Comparison of ENCODE assay signal across 25 mouse cellular contexts in the genomic region with DNA sequence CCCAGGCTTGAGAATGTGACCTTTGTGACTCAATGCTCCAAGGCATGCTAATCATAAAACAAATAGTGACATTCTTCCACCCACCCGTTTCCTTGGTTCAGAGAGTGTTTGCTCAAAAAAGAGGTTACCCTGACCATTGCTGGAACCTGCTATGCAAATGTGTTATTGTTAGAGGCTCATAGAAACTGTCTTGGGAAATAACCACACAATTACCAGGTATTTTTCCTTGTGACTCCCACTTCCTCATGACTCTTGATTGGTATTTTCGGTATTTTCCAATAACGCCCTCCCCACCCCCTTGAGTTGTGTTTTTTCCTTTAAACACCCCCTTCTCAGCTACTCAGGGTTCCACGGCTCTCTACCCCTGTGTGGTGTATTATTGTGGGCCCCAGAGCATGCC. TPM values are rescaled to one million over a fixed set of nuclear protein-coding genes. Genes with fewer than 3 reads are reported as not detected.
DNase-seq lines count a peak whose midpoint lies in the region; ATAC-seq and TF ChIP-seq lines count a peak whose summit lies in the region.
"Had no signal": no experiment of that assay in that cellular context is flagged by ENCODE, and none has a peak within 500 bp of the region (broad histone marks: within the 10 kb centered on the region; RNA-seq: fewer than 3 reads in every experiment).

No protein-coding gene starts in this region.

- no peaks in the 10 kb centered on the region for H3K36me3 ChIP-seq in stomach, postnatal 0 days (ENCODE audit: control insufficient read depth, insufficient read depth, low read length)
- H3K36me3 ChIP-seq: embryonic facial prominence, embryonic 10.5 days; embryonic facial prominence, embryonic 12.5 days; forebrain, embryonic 15.5 days; G1E had no signal

- H3K4me2 ChIP-seq in stomach, postnatal 0 days (replicated peaks; ENCODE audit: low read depth): no peak overlapping the region
- H3K4me2 ChIP-seq: embryonic facial prominence, embryonic 12.5 days; forebrain, embryonic 13.5 days; forebrain, embryonic 15.5 days had no signal

- no peak overlapping the region for H3K27ac ChIP-seq in stomach, postnatal 0 days (replicated peaks)
- H3K27ac ChIP-seq: embryonic facial prominence, embryonic 10.5 days; embryonic facial prominence, embryonic 12.5 days; forebrain, embryonic 13.5 days; forebrain, embryonic 15.5 days had no signal

- DNase-seq in kidney, adult 9 months: peak; percentile 3
- no peak for DNase-seq in kidney, postnatal 36 days
- DNase-seq in stomach, postnatal 0 days (ENCODE audit: low spot score): no peak
- no peak for DNase-seq in layer of hippocampus, adult 18-20 months (ENCODE audit: low spot score in 2 of 2)
- DNase-seq: adrenal gland, adult 8-10 months; adrenal gland, postnatal 14 days; adrenal gland, postnatal 36 days; cerebellum, adult 11-12 months; cerebellum, adult 2 months; cerebellum, adult 9-10 months; cerebellum, postnatal 25 days; forebrain, postnatal 0 days had no signal

- 67% methylated on average over 4 of the region's 4 CpGs for WGBS in stomach, postnatal 0 days

- H3K9ac ChIP-seq in stomach, postnatal 0 days (ENCODE audit: low read length): no peak overlapping the region
- H3K9ac ChIP-seq: embryonic facial prominence, embryonic 12.5 days; forebrain, embryonic 13.5 days; forebrain, embryonic 15.5 days; forebrain, postnatal 0 days had no signal

- no peaks in the 10 kb centered on the region for H3K4me1 ChIP-seq in stomach, postnatal 0 days (replicated peaks; ENCODE audit: control insufficient read depth, insufficient read depth)
- H3K4me1 ChIP-seq: embryonic facial prominence, embryonic 10.5 days; embryonic facial prominence, embryonic 12.5 days; forebrain, embryonic 13.5 days; forebrain, embryonic 15.5 days had no signal

- ATAC-seq in stomach, postnatal 0 days (ENCODE audit: low FRiP score, low TSS enrichment): peak; percentile 74
- no peak for ATAC-seq in megakaryocyte-erythroid progenitor cell, adult 5-6 weeks (replicated peaks; ENCODE audit: low FRiP score, low TSS enrichment, poor library complexity, severe bottlenecking)
- ATAC-seq: activated CD4-positive, CD25-positive, alpha-beta regulatory T cell, adult 4 months; forebrain, embryonic 13.5 days; forebrain, embryonic 15.5 days; forebrain, postnatal 0 days had no signal

- TF ChIP-seq EP300 in stomach, postnatal 0 days (optimal IDR thresholded peaks at IDR 0.05): no peak

- H3K9me3 ChIP-seq in stomach, postnatal 0 days (ENCODE audit: control insufficient read depth, low read length): no peaks in the 10 kb centered on the region
- H3K9me3 ChIP-seq: G1E had no signal

- H3K4me3 ChIP-seq in stomach, postnatal 0 days (ENCODE audit: low read depth, low read length): no peak overlapping the region
- H3K4me3 ChIP-seq: embryonic facial prominence, embryonic 10.5 days; embryonic facial prominence, embryonic 12.5 days; forebrain, embryonic 13.5 days; forebrain, embryonic 15.5 days had no signal

- no peaks in the 10 kb centered on the region for H3K27me3 ChIP-seq in stomach, postnatal 0 days (ENCODE audit: control insufficient read depth, insufficient read depth, low read length)
- H3K27me3 ChIP-seq: embryonic facial prominence, embryonic 12.5 days; forebrain, embryonic 13.5 days; forebrain, embryonic 15.5 days; Patski had no signal

- no peak for TF ChIP-seq CTCF in stomach, postnatal 0 days (IDR thresholded peaks at IDR 0.05; ENCODE audit: low read depth)

RNA-seq across cellular contexts. Expression of gene Olfr403, which starts 2.3 kb away (rescaled TPM):
- polyA plus RNA-seq in stomach, postnatal 0 days (2015; fragmentation: Nextera tagmentation; extraction: Ambion mirVana): not detected in 2 replicates
- not detected in 2 replicates for total RNA-seq in megakaryocyte-erythroid progenitor cell, adult 5-6 weeks (2014; fragmentation: Nextera tagmentation)
- total RNA-seq in megakaryocyte-erythroid progenitor cell, adult 5-6 weeks (2017): not detected in 2 replicates
- total RNA-seq in layer of hippocampus, adult 18-20 months (2021): not detected
- total RNA-seq: adrenal gland, adult 18-20 months; adrenal gland, adult 8-10 months; adrenal gland, postnatal 14 days; adrenal gland, postnatal 36 days; forebrain, postnatal 0 days had no signal
- polyA plus RNA-seq: activated CD4-positive, CD25-positive, alpha-beta regulatory T cell, adult 4 months; C2C12; cerebellum, adult 2 months; cortical plate, adult 2 months; embryonic facial prominence, embryonic 10.5 days; embryonic facial prominence, embryonic 12.5 days; embryonic facial prominence, embryonic 14.5 days; forebrain, embryonic 11.5 days; forebrain, embryonic 13.5 days; forebrain, embryonic 15.5 days; forebrain, postnatal 0 days; G1E; Patski had no signal

RNA-seq across cellular contexts. Expression of gene Olfr43, which starts 27.4 kb away (rescaled TPM):
- polyA plus RNA-seq in stomach, postnatal 0 days (2015; fragmentation: Nextera tagmentation; extraction: Ambion mirVana): not detected in 2 replicates
- not detected in 2 replicates for total RNA-seq in megakaryocyte-erythroid progenitor cell, adult 5-6 weeks (2014; fragmentation: Nextera tagmentation)
- total RNA-seq in megakaryocyte-erythroid progenitor cell, adult 5-6 weeks (2017): not detected in 2 replicates
- total RNA-seq in layer of hippocampus, adult 18-20 months (2021): not detected
- total RNA-seq: adrenal gland, adult 18-20 months; adrenal gland, adult 8-10 months; adrenal gland, postnatal 14 days; adrenal gland, postnatal 36 days; forebrain, postnatal 0 days had no signal
- polyA plus RNA-seq: activated CD4-positive, CD25-positive, alpha-beta regulatory T cell, adult 4 months; C2C12; cerebellum, adult 2 months; cortical plate, adult 2 months; embryonic facial prominence, embryonic 10.5 days; embryonic facial prominence, embryonic 12.5 days; embryonic facial prominence, embryonic 14.5 days; forebrain, embryonic 11.5 days; forebrain, embryonic 13.5 days; forebrain, embryonic 15.5 days; forebrain, postnatal 0 days; G1E; Patski had no signal

RNA-seq across cellular contexts. Expression of gene Olfr402, which starts 30.4 kb away (rescaled TPM):
- polyA plus RNA-seq in stomach, postnatal 0 days (2015; fragmentation: Nextera tagmentation; extraction: Ambion mirVana): not detected in 2 replicates
- not detected in 2 replicates for total RNA-seq in megakaryocyte-erythroid progenitor cell, adult 5-6 weeks (2014; fragmentation: Nextera tagmentation)
- total RNA-seq in megakaryocyte-erythroid progenitor cell, adult 5-6 weeks (2017): not detected in 2 replicates
- not detected for total RNA-seq in layer of hippocampus, adult 18-20 months (2021)
- total RNA-seq: adrenal gland, adult 18-20 months; adrenal gland, adult 8-10 months; adrenal gland, postnatal 14 days; adrenal gland, postnatal 36 days; forebrain, postnatal 0 days had no signal
- polyA plus RNA-seq: activated CD4-positive, CD25-positive, alpha-beta regulatory T cell, adult 4 months; C2C12; cerebellum, adult 2 months; cortical plate, adult 2 months; embryonic facial prominence, embryonic 10.5 days; embryonic facial prominence, embryonic 12.5 days; embryonic facial prominence, embryonic 14.5 days; forebrain, embryonic 11.5 days; forebrain, embryonic 13.5 days; forebrain, embryonic 15.5 days; forebrain, postnatal 0 days; G1E; Patski had no signal
